8 mouse cellular contexts compared by ENCODE assay signal in genomic region chr6:117878700-117879407, GRCm38 (mm10). TPM values are rescaled to one million over a fixed set of nuclear protein-coding genes. Genes with fewer than 3 reads are reported as not detected.
DNase-seq lines count a peak whose midpoint lies in the region; ATAC-seq lines count a peak whose summit lies in the region.

No protein-coding gene starts in this region.

- no peaks in the 10 kb centered on the region for H3K9me3 ChIP-seq in hindbrain, embryonic 13.5 days
- H3K9me3 ChIP-seq in megakaryocyte, embryonic 14.5 days, result no peaks in the 10 kb centered on the region

- ATAC-seq in hindbrain, embryonic 13.5 days (ENCODE audit: low FRiP score), result peak; percentile 91

- no peaks in the 10 kb centered on the region for H3K36me3 ChIP-seq in hindbrain, embryonic 13.5 days
- peaks cover 2% of the 10 kb centered on the region for H3K36me3 ChIP-seq in megakaryocyte, embryonic 14.5 days (replicated peaks; ENCODE audit: low read length)
- no peaks in the 10 kb centered on the region for H3K36me3 ChIP-seq in splenic B cell, adult 2 months (ENCODE audit: control insufficient read depth, insufficient read depth, low read length, poor library complexity, severe bottlenecking)

- H3K27me3 ChIP-seq in hindbrain, embryonic 13.5 days, result no peaks in the 10 kb centered on the region
- H3K27me3 ChIP-seq in megakaryocyte, embryonic 14.5 days (replicated peaks), result no peaks in the 10 kb centered on the region
- H3K27me3 ChIP-seq in splenic B cell, adult 2 months (ENCODE audit: control insufficient read depth, insufficient read depth, low read length, poor library complexity, severe bottlenecking), result no peaks in the 10 kb centered on the region

- H3K4me1 ChIP-seq in hindbrain, embryonic 13.5 days (replicated peaks), result peaks cover 14% of the 10 kb centered on the region
- peaks cover 61% of the 10 kb centered on the region for H3K4me1 ChIP-seq in megakaryocyte, embryonic 14.5 days

- peak overlapping the region; percentile 61 for H3K4me2 ChIP-seq in hindbrain, embryonic 13.5 days

- peak overlapping the region; percentile 98 for H3K27ac ChIP-seq in hindbrain, embryonic 13.5 days

- 14% methylated on average over 26 of the region's 26 CpGs for WGBS in hindbrain, embryonic 13.5 days

- H3K4me3 ChIP-seq in hindbrain, embryonic 13.5 days, result peak overlapping the region; percentile 52
- H3K4me3 ChIP-seq in megakaryocyte, embryonic 14.5 days (replicated peaks), result peak overlapping the region; percentile 98

- H3K9ac ChIP-seq in hindbrain, embryonic 13.5 days, result peak overlapping the region; percentile 74

- peak; percentile 90 for DNase-seq in embryo, embryonic 10 days (ENCODE audit: low spot score)
- no peak for DNase-seq in embryo, embryonic 9.5 days (ENCODE audit: extremely low spot score)
- peak; percentile 95 for DNase-seq in R1 (ENCODE audit: low read depth, low spot score)
- DNase-seq in fat pad, adult 2 months (ENCODE audit: extremely low read depth, low read depth, low spot score), result peak; percentile 64
- peak; percentile 89 to 91 for DNase-seq in left cerebral cortex, postnatal 10 days (ENCODE audit: extremely low spot score in 1 of 2, low spot score in 2 of 2)
- peak; percentile 94 for DNase-seq in splenic B cell, adult 2 months (ENCODE audit: low read depth, low spot score)

- intact Hi-C loops in left cerebral cortex, postnatal 10 days (cut with DNase I), result loop anchor here (5.0 kb wide), 1 partner anchor 33 kb away; no protein-coding TSS in a partner anchor

RNA-seq across cellular contexts. Expression of gene Zfp239, which starts 17.0 kb away (rescaled TPM):
- polyA plus RNA-seq in hindbrain, embryonic 13.5 days (2015; fragmentation: Nextera tagmentation; extraction: Ambion mirVana), result 11.9 and 14.6 TPM in 2 replicates
- total RNA-seq in left cerebral cortex, postnatal 10 days (2021), result 10 to 100 TPM; 31.6 to 38.5 TPM
- polyA plus RNA-seq in megakaryocyte, embryonic 14.5 days (2012; ENCODE audit: insufficient read depth, low replicate concordance), result 1.3 TPM in 1 of 2 replicates, not detected in the other

RNA-seq across cellular contexts. Expression of gene Hnrnpf, which starts 21.3 kb away (rescaled TPM):
- 307 and 313 TPM in 2 replicates for polyA plus RNA-seq in hindbrain, embryonic 13.5 days (2015; fragmentation: Nextera tagmentation; extraction: Ambion mirVana)
- total RNA-seq in left cerebral cortex, postnatal 10 days (2021), result 100 to 1,000 TPM; 144 to 146 TPM
- 36.3 and 112 TPM in 2 replicates for polyA plus RNA-seq in megakaryocyte, embryonic 14.5 days (2012; ENCODE audit: insufficient read depth, low replicate concordance)

RNA-seq across cellular contexts. Expression of gene Zfp637, which starts 37.9 kb away (rescaled TPM):
- polyA plus RNA-seq in hindbrain, embryonic 13.5 days (2015; fragmentation: Nextera tagmentation; extraction: Ambion mirVana), result 145 TPM in 2 replicates
- total RNA-seq in left cerebral cortex, postnatal 10 days (2021), result 10 to 100 TPM; 64.1 to 71.1 TPM
- 3.1 and 9.3 TPM in 2 replicates for polyA plus RNA-seq in megakaryocyte, embryonic 14.5 days (2012; ENCODE audit: insufficient read depth, low replicate concordance)

RNA-seq across cellular contexts. Expression of gene Fxyd4, which starts 58.6 kb away (rescaled TPM):
- 3.5 TPM in 2 replicates for polyA plus RNA-seq in hindbrain, embryonic 13.5 days (2015; fragmentation: Nextera tagmentation; extraction: Ambion mirVana)
- not detected for total RNA-seq in left cerebral cortex, postnatal 10 days (2021)
- not detected in 2 replicates for polyA plus RNA-seq in megakaryocyte, embryonic 14.5 days (2012; ENCODE audit: insufficient read depth, low replicate concordance)

Comparison
In these comparisons a context has a peak if more than half of its experiments do, and no peak if none do; other contexts are left out.
1. RNA of gene Zfp637, which starts 37.9 kb away (polyA plus RNA-seq): 145 TPM in hindbrain, embryonic 13.5 days; 3.1 to 9.3 TPM in megakaryocyte, embryonic 14.5 days; every median in the first group is over 10 times any median in the second.